Mouse (Mus musculus) splenic B cell, adult 2 months (primary cell): ENCODE results near the gene Olfr603.
"Not testable (repeated sequence)": the region's sequence is repeated elsewhere in the genome, so short reads cannot be mapped to it uniquely, and the experiment has no call there.

Experiments
- DNase-seq: peaks from one replicate; pipeline ENCODE4 v3.0.0-alpha.2; 2011; ENCODE audit warnings: low read depth, low spot score
- H3K27me3 ChIP-seq: 2 replicates; pipeline ENCODE4 v1.6.1; 2012; ENCODE audit warnings: mild to moderate bottlenecking, low read length, moderate library complexity, mixed read lengths; ENCODE audit not compliant: control insufficient read depth, poor library complexity, insufficient read depth, severe bottlenecking
- H3K36me3 ChIP-seq: 2 replicates; pipeline ENCODE4 v1.6.1; 2012; ENCODE audit warnings: mild to moderate bottlenecking, low read length, moderate library complexity, mixed read lengths; ENCODE audit not compliant: control insufficient read depth, poor library complexity, insufficient read depth, severe bottlenecking

Gene Olfr603

GRCm38 (mm10) chr7:103386077-103386476 lies at the start of gene Olfr603:
Olfr603 (minus strand) TSS chr7:103386177.
- DNase-seq = no peak
- H3K36me3 ChIP-seq = no peaks in the 10 kb centered on the region
- H3K27me3 ChIP-seq = no peaks in the 10 kb centered on the region

GRCm38 (mm10) chr7:103414772-103415171 lies 28.8 kb upstream of the Olfr603 start, which contains the start of gene Usp17lc:
Usp17lc (plus strand) TSS chr7:103415072.
- not testable (repeated sequence) for H3K27me3 ChIP-seq, H3K36me3 ChIP-seq, DNase-seq

- not testable (repeated sequence) for DNase-seq, H3K27me3 ChIP-seq, H3K36me3 ChIP-seq
Measured at GRCm38 (mm10) chr7:103406521-103407055, 20.6 kb upstream of the Olfr603 start.

- H3K36me3 ChIP-seq = no peaks in the 10 kb centered on the region
- no peaks in the 10 kb centered on the region for H3K27me3 ChIP-seq
- DNase-seq = no peak
Measured at GRCm38 (mm10) chr7:103398981-103399380, 13.0 kb upstream of the Olfr603 start.

GRCm38 (mm10) chr7:103397758-103398157 lies 11.8 kb upstream of the Olfr603 start:
- Histone ChIP-seq H3K36me3 (no peaks in the 10 kb centered on the region), H3K27me3 (no peaks in the 10 kb centered on the region)
- no peak for DNase-seq

- H3K36me3 ChIP-seq = no peaks in the 10 kb centered on the region
- no peak for DNase-seq
Measured at GRCm38 (mm10) chr7:103362555-103362954, 23.4 kb downstream of the Olfr603 start, which contains the start of gene Olfr601. Olfr601 (minus strand) TSS chr7:103362655.

GRCm38 (mm10) chr7:103349569-103349968 lies 36.4 kb downstream of the Olfr603 start, which contains the start of gene Olfr600:
Olfr600 (minus strand) TSS chr7:103349669.
- no peak for DNase-seq
- H3K36me3 ChIP-seq = no peaks in the 10 kb centered on the region
- no peaks in the 10 kb centered on the region for H3K27me3 ChIP-seq

More at GRCm38 (mm10) chr7:103362555-103362954, 23.4 kb downstream of the Olfr603 start, which contains the start of gene Olfr601:
- H3K27me3 ChIP-seq = no peaks in the 10 kb centered on the region

GRCm38 (mm10) chr7:103335617-103336016 lies 50.4 kb downstream of the Olfr603 start, which contains the start of gene Olfr599:
Olfr599 (plus strand) TSS chr7:103335917.
- no peaks in the 10 kb centered on the region for H3K36me3 ChIP-seq
- DNase-seq = no peak
- no peaks in the 10 kb centered on the region for H3K27me3 ChIP-seq
